Mouse (Mus musculus): ENCODE data around the gene Agbl3. TPM values are rescaled to one million over a fixed set of nuclear protein-coding genes. Genes with fewer than 3 reads are reported as not detected.

Agbl3 gene
- polyA plus RNA-seq, 1 experiment from 2014 or later: 11.4 TPM

- ATAC-seq (ENCODE audit: borderline replicate concordance, extremely low read depth, low FRiP score, low TSS enrichment): no peak
- no peak overlapping the region for H3K4me3 ChIP-seq
- H3K27ac ChIP-seq: no peak overlapping the region
- no peak overlapping the region for H3K4me2 ChIP-seq
- 63% methylated on average over 2 of the region's 2 CpGs for WGBS
- H3K4me1 ChIP-seq: no peaks in the 10 kb centered on the region
- H3K9ac ChIP-seq: no peak overlapping the region
- no peaks in the 10 kb centered on the region for H3K9me3 ChIP-seq
- H3K27me3 ChIP-seq: no peaks in the 10 kb centered on the region
- peaks cover 33% of the 10 kb centered on the region for H3K36me3 ChIP-seq
Observed at GRCm38 (mm10) chr6:34758340-34758739, 21.9 kb upstream of the Agbl3 start.

- Histone ChIP-seq H3K9me3 (no peaks in the 10 kb centered on the region), H3K36me3 (peaks cover 42% of the 10 kb centered on the region), H3K4me1 (no peaks in the 10 kb centered on the region), H3K9ac (no peak overlapping the region), H3K4me3 (no peak overlapping the region), H3K4me2 (no peak overlapping the region), H3K27ac (no peak overlapping the region), H3K27me3 (no peaks in the 10 kb centered on the region)
- WGBS: 28% methylated on average over 4 of the region's 4 CpGs
- no peak for ATAC-seq (ENCODE audit: borderline replicate concordance, extremely low read depth, low FRiP score, low TSS enrichment)
Observed at GRCm38 (mm10) chr6:34760023-34760422, 20.2 kb upstream of the Agbl3 start.

GRCm38 (mm10) chr6:34765721-34766120, 14.5 kb upstream of the Agbl3 start:
- peaks cover 10% of the 10 kb centered on the region; the same call in 1 of the 2 replicates for H3K4me1 ChIP-seq
- no peak overlapping the region for H3K27ac ChIP-seq
- 89% methylated on average over 5 of the region's 5 CpGs for WGBS
- no peak overlapping the region for H3K4me3 ChIP-seq
- no peaks in the 10 kb centered on the region for H3K9me3 ChIP-seq
- peaks cover 34% of the 10 kb centered on the region for H3K36me3 ChIP-seq
- H3K27me3 ChIP-seq: no peaks in the 10 kb centered on the region
- no peak overlapping the region for H3K9ac ChIP-seq
- H3K4me2 ChIP-seq: no peak overlapping the region
- no peak for ATAC-seq (ENCODE audit: borderline replicate concordance, extremely low read depth, low FRiP score, low TSS enrichment)

- H3K9ac ChIP-seq: no peak overlapping the region
- peaks cover 27% of the 10 kb centered on the region for H3K36me3 ChIP-seq
- no peak overlapping the region for H3K4me2 ChIP-seq
- WGBS: 61% methylated on average over 2 of the region's 2 CpGs
- H3K27me3 ChIP-seq: no peaks in the 10 kb centered on the region
- H3K27ac ChIP-seq: no peak overlapping the region
- no peaks in the 10 kb centered on the region for H3K9me3 ChIP-seq
- peaks cover 10% of the 10 kb centered on the region; the same call in 1 of the 2 replicates for H3K4me1 ChIP-seq
- H3K4me3 ChIP-seq: no peak overlapping the region
- ATAC-seq (ENCODE audit: borderline replicate concordance, extremely low read depth, low FRiP score, low TSS enrichment): no peak
Observed at GRCm38 (mm10) chr6:34769984-34770383, 10.2 kb upstream of the Agbl3 start.

DNA sequence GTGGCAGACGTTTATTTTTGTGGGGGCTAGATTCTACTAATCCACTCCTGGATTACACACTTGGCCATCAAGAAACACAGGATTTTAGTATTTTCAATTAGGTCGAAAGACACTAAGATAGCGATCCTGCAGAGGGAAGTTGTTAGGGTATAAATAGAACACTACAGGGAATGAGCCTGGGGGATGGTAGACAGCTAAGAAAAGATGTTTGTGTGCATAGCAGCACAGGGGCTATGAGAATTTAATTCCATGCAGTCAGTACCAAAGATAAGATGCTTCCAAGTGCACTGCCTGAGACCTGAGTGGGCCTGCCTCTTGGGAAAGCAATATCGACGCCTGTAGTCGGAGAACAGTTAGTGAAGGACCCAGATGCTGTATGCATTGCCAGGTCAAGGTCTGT, 9.7 kb upstream of the Agbl3 start:
- 65% methylated on average over 6 of the region's 6 CpGs for WGBS
- no peak overlapping the region for H3K27ac ChIP-seq
- H3K27me3 ChIP-seq: no peaks in the 10 kb centered on the region
- H3K4me3 ChIP-seq: no peak overlapping the region
- ATAC-seq (ENCODE audit: borderline replicate concordance, extremely low read depth, low FRiP score, low TSS enrichment): no peak
- no peaks in the 10 kb centered on the region for H3K9me3 ChIP-seq
- peaks cover 27% of the 10 kb centered on the region for H3K36me3 ChIP-seq
- H3K4me2 ChIP-seq: no peak overlapping the region
- H3K9ac ChIP-seq: no peak overlapping the region
- peaks cover 10% of the 10 kb centered on the region; the same call in 1 of the 2 replicates for H3K4me1 ChIP-seq

GRCm38 (mm10) chr6:34776396-34776795, 3.8 kb upstream of the Agbl3 start:
- Histone ChIP-seq H3K9ac (no peak overlapping the region), H3K4me2 (no peak overlapping the region), H3K27ac (no peak overlapping the region), H3K9me3 (no peaks in the 10 kb centered on the region), H3K27me3 (no peaks in the 10 kb centered on the region), H3K4me3 (no peak overlapping the region), H3K36me3 (peaks cover 7% of the 10 kb centered on the region; the same call in 1 of the 2 replicates), H3K4me1 (0 out of 2 replicates have a peak, but pooled peaks cover 3% of the 10 kb centered on the region)
- ATAC-seq (ENCODE audit: borderline replicate concordance, extremely low read depth, low FRiP score, low TSS enrichment): no peak

- no peaks in the 10 kb centered on the region for H3K9me3 ChIP-seq
- peaks cover 4% of the 10 kb centered on the region; the same call in 1 of the 2 replicates for H3K36me3 ChIP-seq
- 82% methylated on average over 2 of the region's 2 CpGs for WGBS
- no peak overlapping the region for H3K4me2 ChIP-seq
- 0 out of 2 replicates have a peak, but pooled peaks cover 3% of the 10 kb centered on the region for H3K4me1 ChIP-seq
- no peak overlapping the region for H3K9ac ChIP-seq
- H3K4me3 ChIP-seq: no peak overlapping the region
- H3K27me3 ChIP-seq: no peaks in the 10 kb centered on the region
- no peak overlapping the region for H3K27ac ChIP-seq
- ATAC-seq (ENCODE audit: borderline replicate concordance, extremely low read depth, low FRiP score, low TSS enrichment): no peak
Observed at GRCm38 (mm10) chr6:34777094-34777493, 3.1 kb upstream of the Agbl3 start.

GRCm38 (mm10) chr6:34777981-34778668, 2.1 kb upstream of the Agbl3 start:
- H3K9ac ChIP-seq: no peak overlapping the region
- H3K36me3 ChIP-seq: peaks cover 6% of the 10 kb centered on the region; the same call in 1 of the 2 replicates
- H3K4me2 ChIP-seq: no peak overlapping the region
- H3K4me3 ChIP-seq: no peak overlapping the region
- H3K4me1 ChIP-seq: 0 out of 2 replicates have a peak, but pooled peaks cover 3% of the 10 kb centered on the region
- no peak overlapping the region for H3K27ac ChIP-seq
- no peaks in the 10 kb centered on the region for H3K9me3 ChIP-seq
- ATAC-seq (ENCODE audit: borderline replicate concordance, extremely low read depth, low FRiP score, low TSS enrichment): no peak
- 70% methylated on average over 10 of the region's 10 CpGs for WGBS
- H3K27me3 ChIP-seq: no peaks in the 10 kb centered on the region

DNA sequence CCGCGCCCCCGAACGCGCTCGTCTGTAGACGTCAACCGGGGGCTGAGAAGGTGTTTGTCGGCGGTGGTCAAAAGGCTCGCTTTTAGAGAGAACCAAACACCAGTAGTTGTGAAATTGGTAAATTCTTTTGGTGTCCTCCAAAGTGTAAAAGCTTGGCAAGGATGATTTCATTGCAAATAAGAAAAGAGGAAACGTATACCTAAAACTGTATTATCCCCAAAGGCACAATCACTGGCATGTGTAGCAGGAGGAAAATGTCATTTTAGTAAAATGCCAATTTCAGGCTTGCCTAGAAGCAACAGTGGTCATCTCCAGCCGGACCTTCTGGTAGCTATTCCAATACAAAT, 684 bp downstream of the Agbl3 start:
- H3K27ac ChIP-seq: peak overlapping the region; percentile 100
- 2% methylated on average over 13 of the region's 13 CpGs for WGBS
- H3K9me3 ChIP-seq: no peaks in the 10 kb centered on the region
- peak overlapping the region; percentile 84 for H3K4me2 ChIP-seq
- peak overlapping the region; percentile 95 for H3K9ac ChIP-seq
- no peak for ATAC-seq (ENCODE audit: borderline replicate concordance, extremely low read depth, low FRiP score, low TSS enrichment)
- peaks cover 10% of the 10 kb centered on the region; the same call in 1 of the 2 replicates for H3K36me3 ChIP-seq
- H3K4me3 ChIP-seq: peak overlapping the region; percentile 74
- 0 out of 2 replicates have a peak, but pooled peaks cover 3% of the 10 kb centered on the region for H3K4me1 ChIP-seq
- H3K27me3 ChIP-seq: no peaks in the 10 kb centered on the region

DNA sequence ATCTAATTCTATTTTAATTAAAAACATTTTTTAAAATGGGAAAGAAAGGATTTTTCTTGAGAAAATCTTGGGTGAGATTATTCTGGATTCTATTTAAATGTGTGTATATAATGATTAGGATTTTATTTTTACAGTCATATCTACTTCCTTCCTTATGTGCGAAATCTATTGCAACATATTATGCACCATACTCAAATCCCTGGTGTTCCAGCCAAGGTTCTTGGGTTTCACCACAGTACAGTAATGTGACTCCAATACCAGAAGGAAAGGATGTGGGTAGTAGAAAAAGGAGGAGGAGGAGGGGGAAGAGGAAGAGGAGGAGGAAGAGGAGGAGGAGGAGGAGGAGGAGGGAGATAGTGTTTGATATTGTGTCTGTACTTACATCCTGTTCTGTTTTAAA, 2.3 kb downstream of the Agbl3 start:
- no peak for ATAC-seq (ENCODE audit: borderline replicate concordance, extremely low read depth, low FRiP score, low TSS enrichment)
- 81% methylated on average over 1 of the region's 1 CpGs for WGBS
- H3K36me3 ChIP-seq: peaks cover 15% of the 10 kb centered on the region; the same call in 1 of the 2 replicates
- no peaks in the 10 kb centered on the region for H3K27me3 ChIP-seq
- H3K9ac ChIP-seq: no peak overlapping the region
- 0 out of 2 replicates have a peak, but pooled peaks cover 3% of the 10 kb centered on the region for H3K4me1 ChIP-seq
- H3K4me2 ChIP-seq: no peak overlapping the region
- H3K9me3 ChIP-seq: no peaks in the 10 kb centered on the region
- no peak overlapping the region for H3K4me3 ChIP-seq
- no peak overlapping the region for H3K27ac ChIP-seq

DNA sequence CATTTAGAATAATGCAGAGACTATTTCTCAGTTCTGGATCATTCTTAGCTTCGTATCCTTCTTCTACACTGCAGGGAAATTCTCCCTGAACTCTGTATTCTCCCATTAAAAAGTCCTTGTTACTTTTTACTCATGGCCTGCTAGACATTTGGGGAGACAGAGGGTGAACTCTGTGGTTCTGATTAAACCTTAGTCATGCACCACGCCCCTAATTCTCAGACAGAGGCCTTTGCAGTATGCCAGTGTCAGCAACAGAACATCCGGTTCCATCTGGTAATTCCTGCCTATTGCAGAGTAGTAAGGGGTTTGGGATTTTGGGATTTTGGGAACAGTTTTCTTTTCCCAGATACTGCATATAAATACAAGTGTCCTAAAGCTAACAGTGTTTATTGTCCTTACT, 16.6 kb downstream of the Agbl3 start:
- Histone ChIP-seq H3K9me3 (no peaks in the 10 kb centered on the region), H3K27me3 (no peaks in the 10 kb centered on the region), H3K4me1 (peaks cover 9% of the 10 kb centered on the region), H3K4me2 (no peak overlapping the region), H3K27ac (peak overlapping the region; percentile 89), H3K36me3 (no peaks in the 10 kb centered on the region), H3K9ac (no peak overlapping the region), H3K4me3 (no peak overlapping the region)
- ATAC-seq (ENCODE audit: borderline replicate concordance, extremely low read depth, low FRiP score, low TSS enrichment): no peak
- WGBS: 64% methylated on average over 3 of the region's 3 CpGs

DNA sequence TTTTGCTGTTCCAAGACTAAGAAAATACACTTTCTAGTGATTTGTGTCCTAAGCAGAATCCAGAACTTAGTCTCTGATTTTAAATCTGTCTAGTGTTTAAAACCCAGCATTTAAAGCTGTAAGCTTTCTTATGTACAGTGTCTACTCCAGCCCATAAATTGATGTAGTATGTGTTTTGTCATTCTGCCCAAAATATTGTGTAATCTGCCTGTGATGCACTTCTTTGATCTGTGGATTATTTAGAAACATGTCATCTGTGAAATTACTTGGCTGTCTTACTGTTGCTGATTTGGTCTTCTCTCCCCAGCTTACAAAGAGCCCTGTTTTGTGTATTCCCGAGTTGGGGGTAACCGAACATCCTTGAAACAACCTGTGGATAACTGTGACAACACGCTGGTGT, 17.7 kb downstream of the Agbl3 start:
- Histone ChIP-seq H3K9me3 (no peaks in the 10 kb centered on the region), H3K27me3 (no peaks in the 10 kb centered on the region), H3K4me1 (peaks cover 9% of the 10 kb centered on the region), H3K36me3 (no peaks in the 10 kb centered on the region), H3K9ac (no peak overlapping the region), H3K27ac (peak overlapping the region; percentile 89), H3K4me2 (no peak overlapping the region), H3K4me3 (no peak overlapping the region)
- peak; percentile 92 for ATAC-seq (ENCODE audit: borderline replicate concordance, extremely low read depth, low FRiP score, low TSS enrichment)
- WGBS: 34% methylated on average over 3 of the region's 3 CpGs

All from lung, embryonic 15.5 days (tissue).